Mouse (Mus musculus): ENCODE measurements around the gene Arhgef18. TPM values are rescaled to one million over a fixed set of nuclear protein-coding genes. Genes with fewer than 3 reads are reported as not detected.
A peak's percentile ranks its signal among the peaks of the same experiment; 100 is the strongest.

Gene Arhgef18
- polyA plus RNA-seq, 1 experiment = 67.7 TPM

DNA sequence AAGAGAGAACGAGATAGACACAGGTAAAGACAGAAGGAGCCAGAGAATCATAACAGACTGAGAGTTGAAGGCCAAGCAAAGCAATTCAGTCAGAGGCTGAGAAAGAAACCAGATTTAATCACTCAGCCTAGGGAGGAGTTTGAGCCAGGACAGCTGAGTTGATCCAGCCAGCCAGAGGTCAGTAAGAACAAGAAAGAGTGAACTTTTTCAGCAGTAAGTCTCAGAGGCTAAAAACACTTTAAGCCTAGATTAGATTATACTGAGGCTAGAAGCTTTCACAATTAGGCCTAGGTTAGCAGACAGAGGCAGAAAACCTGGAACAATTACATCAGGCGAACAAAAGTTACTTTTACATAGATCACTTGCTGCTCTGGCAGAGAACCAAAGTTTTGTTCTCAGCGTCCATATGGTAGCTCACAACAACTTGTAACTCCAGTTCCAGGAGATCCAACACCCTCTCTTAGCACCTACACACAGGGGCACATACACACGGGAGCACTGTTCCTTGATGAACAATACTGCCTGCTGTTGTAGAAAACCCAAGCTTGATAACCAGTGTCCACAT, 87.5 kb downstream of the Arhgef18 start:
- no peaks in the 10 kb centered on the region for H3K9me3 ChIP-seq (replicated peaks; ENCODE audit: control insufficient read depth, insufficient read depth, low read length, poor library complexity, severe bottlenecking)
- no peaks in the 10 kb centered on the region for H3K36me3 ChIP-seq (ENCODE audit: control insufficient read depth, insufficient read depth, low read length, poor library complexity, severe bottlenecking)
- TF ChIP-seq CTCF (IDR thresholded peaks at IDR 0.05; ENCODE audit: low read depth, low read length) = no peak
- no peak for TF ChIP-seq EP300 (IDR thresholded peaks at IDR 0.05; ENCODE audit: insufficient read depth, low read depth, low read length)
- TF ChIP-seq POLR2A (IDR thresholded peaks at IDR 0.05; ENCODE audit: insufficient read depth, low read length) = no peak

DNA sequence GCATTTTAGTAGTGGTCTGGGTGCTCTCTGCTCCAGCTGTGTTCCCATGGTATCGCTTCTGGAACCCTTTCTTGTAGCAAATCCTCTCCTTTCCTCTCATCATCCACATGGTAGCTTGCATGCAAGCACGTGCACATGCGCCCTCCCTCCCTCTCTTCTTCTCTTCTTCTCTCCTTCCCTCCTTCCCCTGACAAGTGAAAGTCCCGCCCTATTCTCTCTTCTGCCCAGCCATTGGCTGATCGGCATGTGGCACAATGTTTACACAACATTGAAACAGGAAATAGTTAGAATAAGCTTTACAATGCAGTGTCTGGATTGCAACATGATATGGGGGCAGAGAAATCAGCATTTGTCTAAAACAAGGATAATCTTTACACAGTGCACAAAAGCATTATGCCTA, 88.8 kb downstream of the Arhgef18 start:
- TF ChIP-seq POLR2A (IDR thresholded peaks at IDR 0.05; ENCODE audit: insufficient read depth, low read length) = no peak
- TF ChIP-seq CTCF (IDR thresholded peaks at IDR 0.05; ENCODE audit: low read depth, low read length) = no peak
- TF ChIP-seq EP300 (IDR thresholded peaks at IDR 0.05; ENCODE audit: insufficient read depth, low read depth, low read length) = no peak

More for the DNA sequence above, 87.5 kb downstream of the Arhgef18 start:
- Histone ChIP-seq H3K27me3 (ENCODE audit: control insufficient read depth, insufficient read depth, low read length, poor library complexity, severe bottlenecking) (no peaks in the 10 kb centered on the region), H3K27ac (ENCODE audit: insufficient read depth, low read length) (no peak overlapping the region), H3K4me3 (ENCODE audit: low read depth, low read length) (no peak overlapping the region), H3K9ac (ENCODE audit: low read depth, poor library complexity, severe bottlenecking) (no peak overlapping the region), H3K4me1 (ENCODE audit: control insufficient read depth, insufficient read depth, low read length) (no peaks in the 10 kb centered on the region)

DNA sequence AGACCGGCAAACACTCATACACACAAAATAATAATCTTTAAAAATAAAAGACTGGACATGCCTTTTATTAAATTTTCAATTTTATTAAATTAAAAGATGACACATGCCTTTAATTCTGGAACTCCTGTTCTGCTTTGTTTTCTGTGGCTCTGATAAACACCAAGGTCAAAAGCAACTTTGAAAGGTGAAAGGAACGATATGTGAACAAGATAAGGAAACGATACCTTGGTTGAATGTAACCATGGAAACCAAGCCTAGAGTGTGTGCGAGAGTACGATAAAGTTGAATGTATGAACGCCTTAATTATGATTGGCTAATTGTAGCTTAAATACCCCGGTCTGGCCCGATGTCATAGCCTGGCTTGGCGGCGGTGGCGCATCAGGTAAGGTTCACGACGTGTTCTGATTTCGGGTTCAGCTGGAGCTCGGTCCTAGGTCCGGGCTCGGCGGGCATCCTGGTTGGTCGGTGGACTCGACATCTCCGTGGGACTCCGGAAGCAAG, 89.5 kb downstream of the Arhgef18 start:
- TF ChIP-seq CTCF (IDR thresholded peaks at IDR 0.05; ENCODE audit: low read depth, low read length) (no peak), POLR2A (IDR thresholded peaks at IDR 0.05; ENCODE audit: insufficient read depth, low read length) (no peak), EP300 (IDR thresholded peaks at IDR 0.05; ENCODE audit: insufficient read depth, low read depth, low read length) (no peak)
- H3K9ac ChIP-seq (ENCODE audit: low read depth, poor library complexity, severe bottlenecking) = no peak overlapping the region
- H3K4me3 ChIP-seq (ENCODE audit: low read depth, low read length) = no peak overlapping the region
- H3K4me1 ChIP-seq (ENCODE audit: control insufficient read depth, insufficient read depth, low read length) = no peaks in the 10 kb centered on the region
- H3K9me3 ChIP-seq (replicated peaks; ENCODE audit: control insufficient read depth, insufficient read depth, low read length, poor library complexity, severe bottlenecking) = peaks cover 3% of the 10 kb centered on the region
- H3K27me3 ChIP-seq (ENCODE audit: control insufficient read depth, insufficient read depth, low read length, poor library complexity, severe bottlenecking) = no peaks in the 10 kb centered on the region
- no peak overlapping the region for H3K27ac ChIP-seq (ENCODE audit: insufficient read depth, low read length)
- no peaks in the 10 kb centered on the region for H3K36me3 ChIP-seq (ENCODE audit: control insufficient read depth, insufficient read depth, low read length, poor library complexity, severe bottlenecking)

More for the DNA sequence above, 88.8 kb downstream of the Arhgef18 start:
- no peaks in the 10 kb centered on the region for H3K27me3 ChIP-seq (ENCODE audit: control insufficient read depth, insufficient read depth, low read length, poor library complexity, severe bottlenecking)
- H3K9me3 ChIP-seq (replicated peaks; ENCODE audit: control insufficient read depth, insufficient read depth, low read length, poor library complexity, severe bottlenecking) = no peaks in the 10 kb centered on the region
- H3K4me1 ChIP-seq (ENCODE audit: control insufficient read depth, insufficient read depth, low read length) = no peaks in the 10 kb centered on the region
- no peaks in the 10 kb centered on the region for H3K36me3 ChIP-seq (ENCODE audit: control insufficient read depth, insufficient read depth, low read length, poor library complexity, severe bottlenecking)
- no peak overlapping the region for H3K4me3 ChIP-seq (ENCODE audit: low read depth, low read length)
- H3K27ac ChIP-seq (ENCODE audit: insufficient read depth, low read length) = no peak overlapping the region
- no peak overlapping the region for H3K9ac ChIP-seq (ENCODE audit: low read depth, poor library complexity, severe bottlenecking)

DNA sequence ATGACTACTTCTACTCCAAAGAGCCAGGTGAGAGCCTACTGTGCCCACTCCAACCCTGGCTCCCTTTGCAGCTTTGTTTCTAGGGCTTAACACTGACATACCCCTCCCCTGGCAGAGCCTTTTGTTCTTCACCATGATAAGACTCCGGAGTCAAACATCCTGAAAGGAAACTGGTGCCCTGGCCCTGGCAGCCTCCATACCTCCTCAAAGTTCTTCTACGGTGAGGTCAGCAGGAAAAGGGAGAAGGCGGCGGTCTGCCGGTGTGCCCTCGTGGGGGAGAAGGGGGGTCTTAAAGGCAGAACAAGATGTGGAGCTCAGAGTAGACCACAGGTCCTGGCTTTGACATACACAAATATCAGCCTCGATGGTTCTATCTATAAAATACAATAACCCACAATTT, 90.7 kb downstream of the Arhgef18 start:
- no peaks in the 10 kb centered on the region for H3K36me3 ChIP-seq (ENCODE audit: control insufficient read depth, insufficient read depth, low read length, poor library complexity, severe bottlenecking)
- H3K27ac ChIP-seq (ENCODE audit: insufficient read depth, low read length) = no peak overlapping the region
- no peaks in the 10 kb centered on the region for H3K27me3 ChIP-seq (ENCODE audit: control insufficient read depth, insufficient read depth, low read length, poor library complexity, severe bottlenecking)
- no peaks in the 10 kb centered on the region for H3K4me1 ChIP-seq (ENCODE audit: control insufficient read depth, insufficient read depth, low read length)
- TF ChIP-seq CTCF (IDR thresholded peaks at IDR 0.05; ENCODE audit: low read depth, low read length) (no peak), EP300 (IDR thresholded peaks at IDR 0.05; ENCODE audit: insufficient read depth, low read depth, low read length) (no peak), POLR2A (IDR thresholded peaks at IDR 0.05; ENCODE audit: insufficient read depth, low read length) (no peak)
- no peak overlapping the region for H3K9ac ChIP-seq (ENCODE audit: low read depth, poor library complexity, severe bottlenecking)
- no peak overlapping the region for H3K4me3 ChIP-seq (ENCODE audit: low read depth, low read length)
- H3K9me3 ChIP-seq (replicated peaks; ENCODE audit: control insufficient read depth, insufficient read depth, low read length, poor library complexity, severe bottlenecking) = peaks cover 6% of the 10 kb centered on the region

DNA sequence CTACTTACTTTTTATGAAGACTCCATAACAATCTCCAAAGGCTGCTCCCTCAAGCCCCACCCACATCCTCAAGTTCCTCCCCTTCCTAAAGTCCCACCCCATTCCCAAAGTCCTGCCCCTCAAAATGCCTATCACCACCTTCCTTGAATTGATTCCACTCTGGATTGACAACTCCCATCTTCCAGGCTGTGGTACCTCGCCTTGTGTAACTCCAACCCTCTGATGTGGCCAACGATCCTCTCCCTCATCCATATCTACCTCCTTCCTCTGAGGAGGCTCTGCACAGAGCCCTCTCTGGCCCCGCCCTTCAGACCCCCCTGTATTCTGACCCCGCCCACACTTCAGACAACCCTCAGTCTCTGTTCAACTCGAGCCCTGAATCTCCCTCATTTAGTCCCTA, 92.4 kb downstream of the Arhgef18 start:
- Histone ChIP-seq H3K4me3 (ENCODE audit: low read depth, low read length) (peak overlapping the region; percentile 40), H3K36me3 (ENCODE audit: control insufficient read depth, insufficient read depth, low read length, poor library complexity, severe bottlenecking) (no peaks in the 10 kb centered on the region), H3K27me3 (ENCODE audit: control insufficient read depth, insufficient read depth, low read length, poor library complexity, severe bottlenecking) (no peaks in the 10 kb centered on the region), H3K9me3 (replicated peaks; ENCODE audit: control insufficient read depth, insufficient read depth, low read length, poor library complexity, severe bottlenecking) (peaks cover 6% of the 10 kb centered on the region), H3K27ac (ENCODE audit: insufficient read depth, low read length) (peak overlapping the region; percentile 64; the same call in 1 of the 2 replicates), H3K4me1 (ENCODE audit: control insufficient read depth, insufficient read depth, low read length) (no peaks in the 10 kb centered on the region), H3K9ac (ENCODE audit: low read depth, poor library complexity, severe bottlenecking) (0 out of 2 replicates have a peak overlapping the region, but pooled peaks have one; percentile 28)
- TF ChIP-seq CTCF (IDR thresholded peaks at IDR 0.05; ENCODE audit: low read depth, low read length) = no peak
- TF ChIP-seq POLR2A (IDR thresholded peaks at IDR 0.05; ENCODE audit: insufficient read depth, low read length) = no peak
- no peak for TF ChIP-seq EP300 (IDR thresholded peaks at IDR 0.05; ENCODE audit: insufficient read depth, low read depth, low read length)
